Mouse (Mus musculus) heart, adult 2 months (tissue): Measurements from ENCODE around the gene Calhm2.

ENCODE experiments used
- CTCF ChIP-seq: fragments of 200-600 bp; IDR thresholded peaks from 2 replicates; pipeline ENCODE4 v1.8.1; 2022; ENCODE audit warnings: antibody characterized with exemption, mild to moderate bottlenecking, moderate library complexity
- POLR2A ChIP-seq: fragments of 200-500 bp; IDR thresholded peaks from 2 replicates; pipeline ENCODE4 v1.6.1; 2011; ENCODE audit warnings: mild to moderate bottlenecking, low read depth, low read length, control low read depth; ENCODE audit not compliant: insufficient read depth

DNA sequence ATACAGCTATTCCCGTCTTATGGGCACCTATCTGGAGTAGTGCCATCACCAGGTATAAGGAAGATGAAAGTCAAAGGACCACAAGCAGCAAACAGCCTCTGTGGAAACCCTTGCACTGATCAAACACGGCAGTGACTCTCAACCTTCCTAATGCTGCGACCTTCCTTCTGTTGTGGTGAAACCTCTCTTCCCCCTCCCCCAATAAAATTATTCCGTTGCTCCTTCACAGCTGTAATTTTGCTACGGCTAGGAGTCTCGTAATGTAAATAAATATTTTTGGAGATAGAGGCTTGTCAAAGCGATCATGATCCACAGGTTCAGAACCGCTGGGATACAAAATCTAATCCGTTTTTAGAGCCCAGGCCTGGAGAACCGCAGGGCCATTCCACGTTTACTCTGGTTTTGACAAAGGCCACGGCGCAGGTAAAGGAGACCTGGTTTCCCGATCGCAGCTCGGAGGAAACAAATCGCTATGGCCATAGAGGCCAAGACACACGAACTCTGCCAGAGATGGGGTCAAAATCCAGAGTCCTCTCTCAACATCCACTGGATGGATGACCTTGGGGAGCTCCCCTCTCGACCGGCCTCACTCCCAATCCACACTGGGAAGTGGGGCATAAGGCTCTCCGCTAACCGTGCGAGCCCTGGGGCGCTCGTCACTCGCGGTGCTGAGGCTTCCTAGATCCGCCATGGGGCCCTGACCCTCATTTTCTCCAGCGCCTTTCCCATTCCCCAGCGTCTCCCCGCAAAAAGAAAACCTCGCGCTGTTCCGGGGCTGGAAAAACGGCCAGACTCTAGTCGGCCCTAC is 48.2 kb downstream of the Calhm2 start:
- TF ChIP-seq CTCF (no peak), POLR2A (no peak)
